8 mouse cellular contexts compared by ENCODE assay signal in genomic region chr15:12118093-12118431, GRCm38 (mm10). TPM values are rescaled to one million over a fixed set of nuclear protein-coding genes. Genes with fewer than 3 reads are reported as not detected.
DNase-seq lines count a peak whose midpoint lies in the region; ATAC-seq and TF ChIP-seq lines count a peak whose summit lies in the region.

No protein-coding gene starts in this region.

- TF ChIP-seq POLR2A in bone marrow macrophage, adult 2 months (IDR thresholded peaks at IDR 0.05; ENCODE audit: borderline replicate concordance, low read depth, low read length): no peak

- H3K27me3 ChIP-seq in liver, embryonic 12.5 days (replicated peaks): no peaks in the 10 kb centered on the region

- peak overlapping the region; percentile 99 for H3K9ac ChIP-seq in liver, embryonic 12.5 days

- H3K4me1 ChIP-seq in bone marrow macrophage, adult 2 months (ENCODE audit: control insufficient read depth, insufficient read depth, low read length): peaks cover 6% of the 10 kb centered on the region
- H3K4me1 ChIP-seq in liver, embryonic 12.5 days: peaks cover 50% of the 10 kb centered on the region

- peaks cover 15% of the 10 kb centered on the region for H3K36me3 ChIP-seq in liver, embryonic 12.5 days

- no peak for DNase-seq in layer of hippocampus, adult 2 months (ENCODE audit: low spot score in 2 of 2)
- no peak for DNase-seq in layer of hippocampus, adult 11-12 months (ENCODE audit: low spot score)
- peak; percentile 64 for DNase-seq in retina, postnatal 1 day
- no peak for DNase-seq in cerebellum, adult 18-20 months
- DNase-seq in adipocyte (ENCODE audit: low spot score): no peak

- H3K27ac ChIP-seq in layer of hippocampus, adult 2 months: peak overlapping the region; percentile 100
- peak overlapping the region; percentile 44 for H3K27ac ChIP-seq in bone marrow macrophage, adult 2 months (ENCODE audit: insufficient read depth, low read depth, low read length)
- H3K27ac ChIP-seq in liver, embryonic 12.5 days: peak overlapping the region; percentile 90

- TF ChIP-seq CTCF in layer of hippocampus, adult 2 months (conservative IDR thresholded peaks at IDR 0.05): no peak
- TF ChIP-seq CTCF in bone marrow macrophage, adult 2 months (IDR thresholded peaks at IDR 0.05; ENCODE audit: low read depth, low read length): no peak

- H3K4me2 ChIP-seq in liver, embryonic 12.5 days: peak overlapping the region; percentile 80

- ATAC-seq in granulocyte monocyte progenitor cell, adult 5-6 weeks (replicated peaks; ENCODE audit: poor library complexity, severe bottlenecking): peak; percentile 3; the same call in 1 of the 2 replicates
- peak; percentile 39 for ATAC-seq in liver, embryonic 12.5 days

- peak overlapping the region; percentile 96 for H3K4me3 ChIP-seq in layer of hippocampus, adult 2 months
- peak overlapping the region; percentile 91 for H3K4me3 ChIP-seq in bone marrow macrophage, adult 2 months (ENCODE audit: insufficient read depth, low read length)
- peak overlapping the region; percentile 97 for H3K4me3 ChIP-seq in liver, embryonic 12.5 days

- WGBS in liver, embryonic 12.5 days (ENCODE audit: insufficient replicate concordance): under 1% methylated on average over 24 of the region's 43 CpGs

- H3K9me3 ChIP-seq in liver, embryonic 12.5 days (replicated peaks): no peaks in the 10 kb centered on the region

RNA-seq across cellular contexts. Expression of gene Zfr, which starts 0.4 kb away (rescaled TPM):
- 100 to 1,000 TPM; 357 TPM for total RNA-seq in layer of hippocampus, adult 2 months (2021)
- polyA plus RNA-seq in bone marrow macrophage, adult 2 months (2012; ENCODE audit: insufficient read depth, insufficient read length, missing spikeins): 59.0 and 60.8 TPM in 2 replicates
- 76.0 and 125 TPM in 2 replicates for total RNA-seq in granulocyte monocyte progenitor cell, adult 5-6 weeks (2014; fragmentation: Nextera tagmentation)
- total RNA-seq in granulocyte monocyte progenitor cell, adult 5-6 weeks (2017): 52.6 and 85.7 TPM in 2 replicates
- 55.4 and 56.3 TPM in 2 replicates for polyA plus RNA-seq in liver, embryonic 12.5 days (2016; fragmentation: Nextera tagmentation; extraction: Ambion mirVana)

Comparison
In these comparisons a context has a peak if more than half of its experiments do, and no peak if none do; other contexts are left out.
1. H3K27ac ChIP-seq: peak in every context shown above with its lines; median percentile 100 in layer of hippocampus, adult 2 months; 90 in liver, embryonic 12.5 days; 44 in bone marrow macrophage, adult 2 months.